Mouse (Mus musculus) CD4-positive, CD25-positive, alpha-beta regulatory T cell, adult 2 months (primary cell): Measurements from ENCODE around the gene Smyd3.

ENCODE experiments used
- DNase-seq: peaks from one replicate; pipeline ENCODE4 v3.0.0-alpha.2; 2012; ENCODE audit warnings: low read depth, low spot score

The Smyd3 gene

GRCm38 (mm10) chr1:179065294-179065601, 452.6 kb downstream of the Smyd3 start:
- DNase-seq: no peak

- DNase-seq: no peak
Observed at GRCm38 (mm10) chr1:179064601-179065293, 453.1 kb downstream of the Smyd3 start.

- DNase-seq: no peak
Observed at GRCm38 (mm10) chr1:179061759-179062168, 456.1 kb downstream of the Smyd3 start.

- no peak for DNase-seq
Observed at GRCm38 (mm10) chr1:179061053-179061452, 456.8 kb downstream of the Smyd3 start.

GRCm38 (mm10) chr1:179060113-179060955, 457.5 kb downstream of the Smyd3 start:
- no peak for DNase-seq

- no peak for DNase-seq
Observed at GRCm38 (mm10) chr1:179059286-179060112, 458.3 kb downstream of the Smyd3 start.

GRCm38 (mm10) chr1:179058675-179059074, 459.2 kb downstream of the Smyd3 start:
- no peak for DNase-seq

- no peak for DNase-seq
Observed at GRCm38 (mm10) chr1:179055760-179056159, 462.1 kb downstream of the Smyd3 start.

GRCm38 (mm10) chr1:179054385-179055116, 463.3 kb downstream of the Smyd3 start:
- no peak for DNase-seq

GRCm38 (mm10) chr1:179052545-179053180, 465.2 kb downstream of the Smyd3 start:
- no peak for DNase-seq

- no peak for DNase-seq
Observed at GRCm38 (mm10) chr1:179047931-179048596, 469.8 kb downstream of the Smyd3 start.

GRCm38 (mm10) chr1:179045856-179046714, 471.8 kb downstream of the Smyd3 start:
- no peak for DNase-seq

- DNase-seq: no peak
Observed at GRCm38 (mm10) chr1:179044165-179044564, 473.7 kb downstream of the Smyd3 start.

- DNase-seq: no peak
Observed at GRCm38 (mm10) chr1:179043644-179044043, 474.2 kb downstream of the Smyd3 start.

- DNase-seq: no peak
Observed at GRCm38 (mm10) chr1:179041905-179042337, 475.9 kb downstream of the Smyd3 start.

- DNase-seq: no peak
Observed at GRCm38 (mm10) chr1:179041231-179041904, 476.5 kb downstream of the Smyd3 start.

- no peak for DNase-seq
Observed at GRCm38 (mm10) chr1:179038801-179039200, 479.0 kb downstream of the Smyd3 start.

GRCm38 (mm10) chr1:179032947-179033346, 484.9 kb downstream of the Smyd3 start:
- DNase-seq: no peak

- DNase-seq: no peak
Observed at GRCm38 (mm10) chr1:179031581-179031980, 486.3 kb downstream of the Smyd3 start.
